Mouse (Mus musculus) stomach, postnatal 0 days (tissue): Measurements from ENCODE around the gene Lrrc8d.

Experiments used
- CTCF ChIP-seq: IDR thresholded peaks from 2 replicates; pipeline ENCODE4 v1.5.1; 2016; ENCODE audit warnings: antibody characterized with exemption, low read depth, mild to moderate bottlenecking, moderate library complexity
- EP300 ChIP-seq: optimal IDR thresholded peaks from 2 replicates; pipeline ENCODE3; 2016; ENCODE audit warnings: antibody characterized with exemption

DNA sequence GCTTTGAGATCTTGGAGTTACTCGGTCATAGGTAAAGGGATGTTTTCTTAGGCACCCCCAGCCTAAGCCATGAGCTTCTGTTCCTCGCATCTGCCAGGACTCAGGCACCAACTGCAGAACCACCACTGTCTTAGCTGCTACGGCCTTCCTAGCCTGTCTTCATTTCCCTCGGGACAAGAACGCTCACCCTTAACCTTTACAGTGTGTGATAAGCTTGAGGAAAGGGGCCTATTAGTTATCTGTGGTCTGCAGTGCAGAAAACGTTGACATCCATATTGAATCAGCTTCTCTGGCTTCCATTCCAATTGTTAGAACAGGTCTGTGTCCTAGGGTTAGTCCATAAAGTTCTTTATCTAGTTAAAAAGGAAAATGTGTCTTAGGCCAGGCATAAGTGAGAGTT is 37.4 kb downstream of the Lrrc8d start:
- TF ChIP-seq CTCF (no peak), EP300 (no peak)
